Mouse (Mus musculus) gastrocnemius, postnatal 14 days (tissue): ENCODE measurements around the gene Gcn1l1. TPM values are rescaled to one million over a fixed set of nuclear protein-coding genes. Genes with fewer than 3 reads are reported as not detected.

ENCODE experiments used
- DNase-seq: peaks from one replicate; pipeline ENCODE4 v3.0.0; 2021; ENCODE audit warnings: mixed read lengths
- intact Hi-C: fragments of 180-260 bp; cut with DNase I; formaldehyde crosslinking; loops from one replicate; pipeline ENCODE4 v1.15.1; 2025; ENCODE audit warnings: low total_unique reads
- total RNA-seq, 2 experiments: library from RNA; stranded (reverse); gene quantifications; 2 replicates each; pipeline ENCODE4 v1.2.3; 2021

The Gcn1l1 gene
- total RNA-seq, 2 experiments from 2014 or later = 28.7 to 31.3 TPM

DNA sequence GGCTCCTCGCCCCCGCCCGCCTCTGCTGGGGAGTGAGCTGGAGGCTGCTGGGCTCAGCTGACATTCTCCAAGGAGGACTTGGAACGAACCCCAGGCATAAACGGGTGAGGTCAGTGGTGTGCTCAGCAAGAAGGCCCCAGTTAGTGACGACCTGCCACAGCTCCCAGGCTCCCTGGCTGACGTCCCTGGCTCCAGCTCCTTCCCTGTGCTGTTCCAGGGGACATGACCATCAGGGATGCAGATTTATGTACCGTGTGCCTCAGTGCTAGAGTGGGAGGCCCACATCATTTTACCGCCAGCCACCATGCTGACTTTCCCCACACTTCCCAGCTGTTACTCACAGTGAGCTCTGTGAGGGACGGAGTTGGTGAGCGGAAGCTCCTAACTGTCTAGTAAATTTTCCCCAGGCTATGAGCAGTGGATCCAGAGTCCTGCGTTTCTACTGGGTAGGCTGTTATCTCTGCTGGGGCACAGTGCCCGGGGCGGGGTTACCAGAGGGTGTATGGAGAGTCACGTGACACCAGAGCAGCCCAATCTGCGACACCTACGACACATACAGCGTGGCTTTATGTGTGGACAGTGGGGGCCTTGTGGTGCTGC is 33.3 kb upstream of the Gcn1l1 start:
- intact Hi-C loops = no loop called here

DNA sequence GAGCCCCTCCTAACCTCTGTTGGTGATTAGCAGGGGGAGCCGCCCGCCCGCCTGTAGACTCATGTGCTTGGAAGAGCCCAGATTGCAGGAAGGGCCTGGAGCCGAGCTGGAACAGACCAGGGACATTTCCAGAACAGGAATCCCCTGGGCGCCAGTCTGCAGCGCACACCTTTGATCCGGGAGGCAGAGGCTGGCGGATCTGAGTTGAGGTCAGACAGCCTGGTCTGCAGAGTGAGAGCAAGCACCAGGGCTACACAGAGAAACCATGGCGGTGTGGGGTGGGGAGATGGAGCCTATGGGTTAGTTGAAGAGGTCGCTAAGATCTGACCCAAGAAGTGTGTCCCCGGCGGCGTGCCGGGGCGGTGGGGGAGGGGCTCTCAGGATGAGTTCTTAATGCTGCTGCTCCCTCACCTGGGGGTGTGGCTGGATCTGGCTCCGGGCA is 30.7 kb upstream of the Gcn1l1 start:
- intact Hi-C loops = no loop called here
- peak; percentile 73 for DNase-seq

More for the DNA sequence above, 33.3 kb upstream of the Gcn1l1 start:
- DNase-seq = peak; percentile 92

DNA sequence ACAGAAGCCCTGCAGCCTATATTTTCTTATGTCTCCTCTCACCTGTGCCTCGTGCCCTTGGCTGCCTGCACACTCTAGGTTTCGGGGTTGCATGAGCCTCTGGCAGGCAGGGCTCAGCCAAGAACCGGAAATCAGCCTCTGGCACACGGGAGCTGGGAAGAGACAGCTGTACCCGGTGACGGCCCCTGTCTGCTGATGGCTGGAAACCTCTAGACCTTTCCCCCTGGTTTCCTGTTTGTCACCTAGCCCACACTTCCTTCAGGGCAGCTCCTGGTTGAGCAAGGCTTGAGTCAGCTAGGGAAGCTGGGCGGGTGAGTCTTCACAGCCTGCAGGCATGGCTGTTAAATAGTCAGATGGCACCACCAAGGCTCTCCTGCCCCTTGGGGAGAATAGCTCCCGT is 30.2 kb upstream of the Gcn1l1 start:
- DNase-seq = peak; percentile 47
- intact Hi-C loops = no loop called here

- DNase-seq = peak; percentile 67
- intact Hi-C loops = no loop called here
Measured at GRCm38 (mm10) chr5:115535635-115536034, 29.4 kb upstream of the Gcn1l1 start.

GRCm38 (mm10) chr5:115538017-115538692 is 26.9 kb upstream of the Gcn1l1 start:
- intact Hi-C loops = loop anchor here (1.0 kb wide), 1 partner anchor 32 kb away; the partner anchor contains the start of gene Pxn
- no peak for DNase-seq

- peak; percentile 91 for DNase-seq
- intact Hi-C loops = loop anchor here (1.0 kb wide), 1 partner anchor 32 kb away; the partner anchor contains the start of gene Pxn
Measured at GRCm38 (mm10) chr5:115538693-115539043, 26.4 kb upstream of the Gcn1l1 start.

DNA sequence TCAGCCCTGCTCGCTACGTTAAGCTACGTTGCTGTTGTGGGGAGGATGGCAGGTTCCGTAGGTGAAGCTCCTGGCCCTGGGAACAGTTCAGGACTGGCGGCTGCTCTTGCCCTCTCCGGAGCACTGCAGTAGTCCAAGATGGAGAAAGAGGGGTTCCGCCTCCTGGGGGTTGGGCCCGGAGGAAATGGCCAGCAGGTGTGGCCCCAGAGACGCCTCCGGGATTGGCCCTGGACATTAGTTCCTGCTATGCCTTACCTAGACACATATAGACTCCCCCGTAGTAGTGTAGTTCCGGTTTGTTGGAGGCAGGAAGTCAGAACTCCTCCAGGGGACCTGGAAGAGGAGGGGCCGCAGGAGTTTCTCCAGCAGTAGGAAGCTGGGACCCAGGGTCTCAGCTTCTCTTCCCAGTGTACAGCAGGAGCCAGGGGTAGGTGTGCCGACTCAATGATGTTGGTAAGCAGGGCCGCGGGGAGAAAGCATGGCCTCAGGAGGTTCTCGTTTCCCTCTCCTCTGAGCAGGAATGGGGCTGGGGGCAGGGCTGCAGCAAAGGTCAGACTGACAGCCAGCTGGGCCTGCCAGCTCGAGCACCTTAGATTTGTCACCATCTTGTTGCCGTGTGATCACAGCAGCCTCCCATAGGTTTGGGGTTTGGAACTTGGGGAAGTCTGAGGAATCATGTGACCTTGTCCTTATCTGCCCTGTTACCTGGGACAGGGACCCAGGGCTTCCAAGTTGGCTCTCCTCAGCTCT is 22.2 kb upstream of the Gcn1l1 start:
- intact Hi-C loops = no loop called here
- no peak for DNase-seq

GRCm38 (mm10) chr5:115543509-115544253 is 21.4 kb upstream of the Gcn1l1 start:
- peak; percentile 64 for DNase-seq
- intact Hi-C loops = no loop called here

DNA sequence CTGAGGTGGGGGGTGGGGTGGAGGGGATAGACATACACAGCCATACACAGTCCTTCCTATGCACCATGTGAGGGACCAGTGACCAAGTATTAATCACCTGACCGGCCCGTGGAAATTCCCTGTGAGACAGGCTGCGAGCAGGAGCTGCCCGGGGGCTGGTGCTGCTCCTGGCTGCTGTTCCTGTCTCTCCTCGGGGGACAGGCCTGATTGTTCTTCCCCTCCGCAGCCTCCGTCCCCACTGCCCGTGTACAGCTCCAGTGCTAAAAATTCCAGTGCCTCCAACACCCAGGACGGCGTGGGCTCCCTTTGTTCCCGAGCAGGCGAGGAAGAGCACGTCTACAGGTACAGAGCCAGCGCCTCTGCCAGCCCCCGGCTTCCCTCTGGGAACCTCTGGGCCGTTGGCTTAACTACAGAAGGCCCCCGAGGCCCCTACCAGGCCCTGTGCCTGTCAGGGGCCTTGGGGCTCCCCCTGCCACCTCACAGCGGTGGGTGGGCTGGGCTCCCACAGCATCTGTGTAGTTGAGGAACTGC is 20.3 kb upstream of the Gcn1l1 start:
- intact Hi-C loops = no loop called here
- no peak for DNase-seq

DNA sequence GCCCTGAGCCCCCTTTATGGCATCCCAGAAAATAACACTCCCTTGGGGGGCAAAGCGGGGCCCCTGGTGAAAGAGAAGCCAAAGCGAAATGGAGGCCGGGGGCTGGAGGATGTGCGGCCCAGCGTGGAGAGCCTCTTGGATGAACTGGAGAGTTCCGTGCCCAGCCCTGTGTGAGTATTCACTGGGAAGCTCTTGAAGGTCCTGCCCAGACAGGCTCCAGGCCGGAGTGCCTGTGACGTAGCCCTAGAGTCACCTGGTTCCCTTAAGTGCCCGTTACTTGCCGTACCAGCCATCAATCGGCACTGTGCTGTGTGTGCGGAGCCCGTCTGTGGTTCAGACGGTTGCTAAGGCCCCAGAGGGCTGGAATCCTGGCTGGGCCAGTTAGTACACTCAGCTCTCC is 19.4 kb upstream of the Gcn1l1 start:
- DNase-seq = no peak
- intact Hi-C loops = no loop called here

DNA sequence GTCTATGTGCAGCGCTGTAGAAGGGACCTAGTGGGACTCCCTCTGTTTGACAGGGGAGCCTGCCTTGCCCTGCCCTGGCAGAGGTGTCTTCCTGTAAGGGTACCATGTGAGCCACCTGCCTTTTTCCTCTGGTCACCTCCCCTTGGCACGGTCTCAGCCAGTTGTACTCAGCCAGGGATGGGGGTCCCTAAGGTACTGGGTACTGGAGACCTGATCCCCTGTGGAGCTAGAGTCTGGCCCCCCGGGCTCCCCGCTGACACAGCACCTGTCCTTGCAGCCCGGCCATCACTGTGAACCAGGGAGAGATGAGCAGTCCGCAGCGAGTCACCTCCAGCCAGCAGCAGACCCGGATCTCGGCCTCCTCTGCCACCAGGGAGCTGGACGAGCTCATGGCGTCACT is 18.5 kb upstream of the Gcn1l1 start:
- intact Hi-C loops = no loop called here
- no peak for DNase-seq

DNA sequence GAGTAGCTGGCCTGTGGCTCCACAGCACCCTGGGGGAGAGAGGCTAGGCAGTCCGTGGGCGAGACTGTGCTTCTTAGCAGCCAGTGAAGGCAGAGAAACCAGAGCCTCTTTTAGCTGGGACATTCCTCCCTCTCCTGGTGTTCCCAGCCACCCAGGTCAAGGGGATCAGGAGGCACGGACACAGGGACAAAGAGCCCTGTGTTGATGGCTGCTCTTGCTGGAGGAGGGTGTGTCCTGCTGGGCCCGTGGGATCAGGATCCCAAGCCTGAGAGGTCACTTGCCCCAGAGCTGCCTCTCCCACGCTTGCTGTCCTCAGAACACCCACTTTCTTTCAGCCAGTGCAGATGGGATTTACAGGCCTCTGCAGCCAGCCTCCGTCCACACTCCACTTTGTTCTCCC is 18.0 kb upstream of the Gcn1l1 start:
- intact Hi-C loops = no loop called here
- no peak for DNase-seq

DNA sequence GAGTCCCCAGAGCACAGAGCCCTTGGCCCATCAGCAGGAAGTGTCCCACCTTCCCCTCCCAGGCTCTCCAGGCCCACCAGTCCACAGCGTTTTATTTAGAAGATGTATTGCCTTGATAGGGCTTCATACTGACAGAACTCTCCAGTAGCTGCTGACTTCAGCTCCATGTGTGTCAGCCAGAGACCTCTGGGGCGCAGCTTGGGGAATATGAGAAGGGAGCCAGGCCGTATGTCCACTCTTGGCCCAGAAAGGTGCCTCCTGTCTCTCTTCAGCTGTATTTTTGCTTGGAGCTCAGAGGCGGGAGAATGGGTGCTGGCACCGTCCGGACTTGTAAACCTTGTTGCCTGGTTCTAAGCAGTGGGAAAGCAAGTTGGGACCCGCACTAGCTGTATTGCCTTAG is 17.6 kb upstream of the Gcn1l1 start:
- DNase-seq = no peak
- intact Hi-C loops = no loop called here

- DNase-seq = no peak
- intact Hi-C loops = no loop called here
Measured at GRCm38 (mm10) chr5:115548501-115549285, 16.4 kb upstream of the Gcn1l1 start.

- DNase-seq = no peak
- intact Hi-C loops = loop anchor here (5.0 kb wide), 1 partner anchor 48 kb away; no protein-coding TSS in a partner anchor
Measured at GRCm38 (mm10) chr5:115550482-115551005, 14.5 kb upstream of the Gcn1l1 start.

DNA sequence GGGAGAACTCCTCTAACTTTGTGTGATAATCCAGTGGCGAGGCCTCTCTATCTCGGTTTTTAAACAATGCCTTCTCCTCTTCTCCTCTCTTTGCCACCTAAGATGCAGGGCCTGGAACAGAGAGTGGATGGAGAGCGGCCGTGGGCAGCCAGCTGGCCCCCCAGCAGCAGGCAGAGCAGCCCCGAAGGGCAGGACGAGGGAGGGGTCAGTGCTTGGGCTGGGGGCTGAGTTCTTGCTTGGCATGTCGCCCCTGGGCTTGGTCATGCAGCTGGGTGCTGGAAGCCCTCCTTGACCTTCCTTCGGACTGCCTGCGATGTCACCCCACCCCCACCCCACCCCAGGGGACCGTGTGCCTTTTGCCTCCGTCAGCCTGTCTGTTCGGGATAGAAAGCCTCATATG is 13.7 kb upstream of the Gcn1l1 start:
- no peak for DNase-seq
- intact Hi-C loops = loop anchor here (5.0 kb wide), 1 partner anchor 49 kb away; no protein-coding TSS in a partner anchor

DNA sequence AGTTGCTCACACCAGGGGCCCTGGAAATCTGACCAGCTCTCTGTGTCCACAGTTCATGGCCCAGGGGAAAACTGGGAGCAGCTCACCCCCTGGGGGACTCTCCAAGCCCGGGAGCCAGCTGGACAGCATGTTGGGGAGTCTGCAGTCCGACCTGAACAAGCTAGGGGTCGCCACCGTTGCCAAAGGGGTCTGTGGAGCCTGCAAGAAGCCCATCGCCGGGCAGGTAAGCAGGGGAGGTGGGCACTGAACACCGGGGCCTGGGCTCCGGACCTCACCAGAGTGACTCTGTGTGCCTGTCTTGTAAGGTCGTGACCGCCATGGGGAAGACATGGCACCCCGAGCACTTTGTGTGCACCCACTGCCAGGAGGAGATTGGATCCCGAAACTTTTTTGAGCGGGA is 13.3 kb upstream of the Gcn1l1 start:
- no peak for DNase-seq
- intact Hi-C loops = loop anchor here (5.0 kb wide), 1 partner anchor 49 kb away; no protein-coding TSS in a partner anchor

GRCm38 (mm10) chr5:115553801-115554420 is 11.1 kb upstream of the Gcn1l1 start:
- no peak for DNase-seq
- intact Hi-C loops = loop anchor here (5.0 kb wide), 1 partner anchor 52 kb away; no protein-coding TSS in a partner anchor
